Mouse (Mus musculus): Measurements from ENCODE around the gene Pcdh9.

Gene Pcdh9

GRCm38 (mm10) chr14:93585432-93586024, 305.0 kb downstream of the Pcdh9 start:
- DNase-seq (ENCODE audit: extremely low read depth, insufficient read length, low spot score) = no peak

GRCm38 (mm10) chr14:93564361-93564760, 326.1 kb downstream of the Pcdh9 start:
- DNase-seq (ENCODE audit: extremely low read depth, insufficient read length, low spot score) = peak; percentile 5

- DNase-seq (ENCODE audit: extremely low read depth, insufficient read length, low spot score) = no peak
Observed at GRCm38 (mm10) chr14:93561577-93561976, 328.9 kb downstream of the Pcdh9 start.

GRCm38 (mm10) chr14:93553771-93554170, 336.7 kb downstream of the Pcdh9 start:
- no peak for DNase-seq (ENCODE audit: extremely low read depth, insufficient read length, low spot score)

- DNase-seq (ENCODE audit: extremely low read depth, insufficient read length, low spot score) = no peak
Observed at GRCm38 (mm10) chr14:93545575-93545974, 344.9 kb downstream of the Pcdh9 start.

- DNase-seq (ENCODE audit: extremely low read depth, insufficient read length, low spot score) = no peak
Observed at GRCm38 (mm10) chr14:93543970-93544627, 346.4 kb downstream of the Pcdh9 start.

GRCm38 (mm10) chr14:93543561-93543960, 346.9 kb downstream of the Pcdh9 start:
- peak; percentile 1 for DNase-seq (ENCODE audit: extremely low read depth, insufficient read length, low spot score)

GRCm38 (mm10) chr14:93534928-93535327, 355.6 kb downstream of the Pcdh9 start:
- no peak for DNase-seq (ENCODE audit: extremely low read depth, insufficient read length, low spot score)

- no peak for DNase-seq (ENCODE audit: extremely low read depth, insufficient read length, low spot score)
Observed at GRCm38 (mm10) chr14:93523430-93523829, 367.0 kb downstream of the Pcdh9 start.

GRCm38 (mm10) chr14:93520166-93520565, 370.3 kb downstream of the Pcdh9 start:
- no peak for DNase-seq (ENCODE audit: extremely low read depth, insufficient read length, low spot score)

- DNase-seq (ENCODE audit: extremely low read depth, insufficient read length, low spot score) = no peak
Observed at GRCm38 (mm10) chr14:93516679-93517078, 373.8 kb downstream of the Pcdh9 start.

- DNase-seq (ENCODE audit: extremely low read depth, insufficient read length, low spot score) = no peak
Observed at GRCm38 (mm10) chr14:93506107-93506506, 384.4 kb downstream of the Pcdh9 start.

GRCm38 (mm10) chr14:93498813-93499690, 391.4 kb downstream of the Pcdh9 start:
- DNase-seq (ENCODE audit: extremely low read depth, insufficient read length, low spot score) = no peak

GRCm38 (mm10) chr14:93474991-93475390, 415.5 kb downstream of the Pcdh9 start:
- DNase-seq (ENCODE audit: extremely low read depth, insufficient read length, low spot score) = no peak

GRCm38 (mm10) chr14:93472494-93472893, 418.0 kb downstream of the Pcdh9 start:
- DNase-seq (ENCODE audit: extremely low read depth, insufficient read length, low spot score) = no peak

- DNase-seq (ENCODE audit: extremely low read depth, insufficient read length, low spot score) = no peak
Observed at GRCm38 (mm10) chr14:93463360-93463892, 427.1 kb downstream of the Pcdh9 start.

GRCm38 (mm10) chr14:93450930-93451665, 439.4 kb downstream of the Pcdh9 start:
- DNase-seq (ENCODE audit: extremely low read depth, insufficient read length, low spot score) = no peak

GRCm38 (mm10) chr14:93441852-93442251, 448.6 kb downstream of the Pcdh9 start:
- DNase-seq (ENCODE audit: extremely low read depth, insufficient read length, low spot score) = no peak

- no peak for DNase-seq (ENCODE audit: extremely low read depth, insufficient read length, low spot score)
Observed at GRCm38 (mm10) chr14:93437226-93437625, 453.3 kb downstream of the Pcdh9 start.

GRCm38 (mm10) chr14:93416752-93417151, 473.7 kb downstream of the Pcdh9 start:
- DNase-seq (ENCODE audit: extremely low read depth, insufficient read length, low spot score) = no peak

GRCm38 (mm10) chr14:93415496-93415895, 475.0 kb downstream of the Pcdh9 start:
- DNase-seq (ENCODE audit: extremely low read depth, insufficient read length, low spot score) = no peak

All from 3134 (cell line).